23 mouse cellular contexts compared by ENCODE assay signal in the genomic region with DNA sequence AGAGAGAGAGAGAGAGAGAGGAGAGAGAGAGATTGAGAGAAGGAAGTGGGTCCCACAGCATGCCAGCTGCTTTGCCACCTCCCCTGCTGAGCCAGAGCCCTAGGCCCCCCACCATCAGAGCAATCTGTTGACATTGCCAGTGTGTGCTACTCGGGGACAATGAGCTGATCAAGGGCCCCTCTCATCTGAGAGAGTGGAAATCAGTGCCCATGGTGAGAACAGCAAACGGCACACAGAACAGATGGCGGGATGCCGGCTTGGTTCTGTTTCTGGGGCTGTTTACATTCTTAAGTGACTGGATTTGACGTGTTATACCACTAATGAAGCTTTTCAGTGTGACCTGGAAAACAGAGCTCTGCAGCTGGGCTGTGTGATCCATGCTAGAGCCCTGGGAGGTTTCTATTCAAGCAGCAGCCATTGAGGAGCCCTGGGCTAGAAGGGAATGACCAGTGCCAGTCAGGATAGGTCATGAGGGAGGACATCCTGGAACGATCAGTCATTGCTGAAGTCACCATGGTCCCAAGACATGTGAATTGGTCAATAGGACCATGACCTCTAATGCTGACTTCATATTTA.
DNase-seq lines count a peak whose midpoint lies in the region; TF ChIP-seq lines count a peak whose summit lies in the region.
"Had no signal": no experiment of that assay in that cellular context is flagged by ENCODE, and none has a peak within 500 bp of the region (broad histone marks: within the 10 kb centered on the region; RNA-seq: fewer than 3 reads in every experiment).

No protein-coding gene starts in this region.

- H3K36me3 ChIP-seq in heart, embryonic 10.5 days, result no peaks in the 10 kb centered on the region
- H3K36me3 ChIP-seq: heart, embryonic 12.5 days; hindbrain, embryonic 10.5 days; limb, embryonic 10.5 days; liver, embryonic 15.5 days; midbrain, embryonic 12.5 days; neural tube, embryonic 13.5 days; stomach, embryonic 15.5 days had no signal

- WGBS in heart, embryonic 10.5 days, result 29% methylated on average over 6 of the region's 6 CpGs

- DNase-seq in heart, embryonic 10.5 days (ENCODE audit: low spot score), result peak; percentile 35
- no peak for DNase-seq in heart, adult 8-10 months (ENCODE audit: low spot score)
- peak; percentile 9 for DNase-seq in lung, postnatal 10 days
- DNase-seq in lung, postnatal 14 days, result no peak
- DNase-seq in brain, embryonic 14.5 days (ENCODE audit: low read depth), result peak; percentile 73
- DNase-seq in retina, adult 2 months (ENCODE audit: low read depth, low spot score), result peak; percentile 8
- no peak for DNase-seq in gastrocnemius, postnatal 14 days
- DNase-seq: adrenal gland, adult 2 months; cerebellum, adult 18-20 months; cerebellum, postnatal 14 days; heart, postnatal 10 days; kidney, adult 18-20 months; kidney, postnatal 4 days; liver; thymus, postnatal 25 days had no signal

- H3K4me3 ChIP-seq in heart, embryonic 10.5 days, result no peak overlapping the region
- H3K4me3 ChIP-seq: heart, embryonic 12.5 days; hindbrain, embryonic 10.5 days; left cerebral cortex, adult 2 months; limb, embryonic 10.5 days; liver, embryonic 15.5 days; midbrain, embryonic 12.5 days; neural tube, embryonic 13.5 days; stomach, embryonic 15.5 days had no signal

- no peak overlapping the region for H3K27ac ChIP-seq in heart, embryonic 10.5 days
- H3K27ac ChIP-seq: hindbrain, embryonic 10.5 days; left cerebral cortex, adult 2 months; limb, embryonic 10.5 days; liver, embryonic 15.5 days; midbrain, embryonic 12.5 days; neural tube, embryonic 13.5 days; stomach, embryonic 15.5 days had no signal

- no peaks in the 10 kb centered on the region for H3K4me1 ChIP-seq in heart, embryonic 10.5 days
- H3K4me1 ChIP-seq: heart, embryonic 12.5 days; limb, embryonic 10.5 days; liver, embryonic 15.5 days; midbrain, embryonic 12.5 days; neural tube, embryonic 13.5 days; stomach, embryonic 15.5 days had no signal

- no peak for TF ChIP-seq POLR2A in brain, embryonic 14.5 days (IDR thresholded peaks at IDR 0.05; ENCODE audit: borderline replicate concordance, extremely low read depth, insufficient read depth, insufficient read length, poor library complexity, severe bottlenecking)

- H3K27me3 ChIP-seq in heart, embryonic 10.5 days (ENCODE audit: insufficient read depth, poor library complexity, severe bottlenecking), result no peaks in the 10 kb centered on the region; the same call in 1 of the 2 replicates
- H3K27me3 ChIP-seq: heart, embryonic 12.5 days; liver, embryonic 15.5 days; midbrain, embryonic 12.5 days; neural tube, embryonic 13.5 days; stomach, embryonic 15.5 days had no signal

- intact Hi-C loops in gastrocnemius, postnatal 14 days (cut with DNase I; ENCODE audit: low total_unique reads), result no loop called here

- TF ChIP-seq CTCF in brain, embryonic 14.5 days (IDR thresholded peaks at IDR 0.05; ENCODE audit: borderline replicate concordance, extremely low read depth, insufficient read depth, insufficient read length), result no peak

- H3K9me3 ChIP-seq in heart, embryonic 10.5 days, result no peaks in the 10 kb centered on the region
- H3K9me3 ChIP-seq: heart, embryonic 12.5 days; hindbrain, embryonic 10.5 days; limb, embryonic 10.5 days; liver, embryonic 15.5 days; midbrain, embryonic 12.5 days; neural tube, embryonic 13.5 days; stomach, embryonic 15.5 days had no signal

Comparison
In these comparisons a context has a peak if more than half of its experiments do, and no peak if none do; other contexts are left out.
1. DNase-seq: peak in heart, embryonic 10.5 days (single experiment), lung, postnatal 10 days (single experiment), brain, embryonic 14.5 days (single experiment) and retina, adult 2 months (single experiment); none in heart, adult 8-10 months (single experiment), lung, postnatal 14 days (single experiment) and gastrocnemius, postnatal 14 days (single experiment).